Mouse (Mus musculus): ENCODE measurements around the gene Clta.

Clta gene

DNA sequence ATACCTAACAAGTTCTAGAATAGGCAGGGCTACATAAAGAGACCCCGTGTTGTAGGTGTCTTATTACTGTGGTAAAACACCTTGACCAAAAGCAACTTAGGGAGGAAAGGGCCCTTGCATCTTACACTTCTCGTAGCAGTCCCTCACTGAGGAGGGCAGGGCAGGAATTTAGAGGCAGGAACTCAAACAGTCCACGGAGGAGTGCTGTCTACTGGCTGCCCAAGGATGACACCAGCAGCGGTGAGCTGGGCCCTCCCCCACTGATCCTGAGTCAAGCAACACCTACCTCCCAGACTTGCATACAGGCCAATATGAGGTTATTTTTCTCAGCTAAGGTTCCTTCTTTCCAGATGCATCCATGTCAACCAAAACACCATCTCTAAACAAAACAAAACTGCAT, 24.0 kb upstream of the Clta start:
- DNase-seq (ENCODE audit: low spot score in 2 of 2) = no peak

DNA sequence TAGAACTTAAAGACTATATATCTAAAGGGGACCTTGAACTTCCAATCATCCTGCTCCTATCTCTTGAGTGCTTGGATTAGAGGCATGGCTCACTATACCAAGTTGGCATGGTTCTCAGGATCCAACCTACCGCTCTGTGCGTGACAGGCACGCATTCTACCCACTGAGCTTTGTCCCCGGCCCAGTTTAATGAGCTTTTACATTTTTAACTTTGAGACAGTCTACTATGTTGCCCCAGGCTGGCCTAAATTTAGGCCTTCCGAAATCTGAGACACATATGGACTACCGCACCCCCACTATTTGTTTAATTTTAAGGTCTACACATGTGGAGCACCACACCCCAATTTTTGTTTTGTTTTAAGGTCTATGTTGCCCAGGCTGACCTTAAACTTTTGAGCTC, 23.4 kb upstream of the Clta start:
- DNase-seq (ENCODE audit: low spot score in 2 of 2) = no peak

- no peak for DNase-seq (ENCODE audit: low spot score in 2 of 2)
Measured at GRCm38 (mm10) chr4:43981251-43981650, 23.0 kb upstream of the Clta start.

GRCm38 (mm10) chr4:43982053-43982732, 22.1 kb upstream of the Clta start:
- DNase-seq (ENCODE audit: low spot score in 2 of 2) = peak; percentile 93 to 96

DNA sequence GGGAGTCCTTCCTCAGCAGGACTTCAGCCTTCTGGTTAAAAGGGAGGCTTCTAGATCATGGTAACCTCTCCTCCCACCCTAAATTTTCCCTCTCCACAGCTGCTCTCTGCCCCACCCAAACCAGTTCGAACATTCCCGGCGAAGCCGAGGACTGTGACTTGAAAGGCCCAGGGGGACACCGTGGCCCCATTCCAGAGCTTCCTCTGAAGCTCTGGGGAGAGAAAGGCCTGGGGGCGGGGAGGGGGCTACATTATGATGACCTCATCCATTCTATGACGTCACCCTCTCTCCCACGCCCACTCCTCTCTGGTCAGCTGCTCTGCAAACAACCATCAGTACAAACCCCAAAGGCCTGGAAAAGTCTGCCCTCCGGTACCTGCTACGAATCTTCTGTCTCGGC, 21.1 kb upstream of the Clta start, which contains the start of gene Ccin:
Ccin (plus strand) TSS at position 303 of the 400 bp plus-strand sequence.
- no peak for DNase-seq (ENCODE audit: low spot score in 2 of 2)

DNA sequence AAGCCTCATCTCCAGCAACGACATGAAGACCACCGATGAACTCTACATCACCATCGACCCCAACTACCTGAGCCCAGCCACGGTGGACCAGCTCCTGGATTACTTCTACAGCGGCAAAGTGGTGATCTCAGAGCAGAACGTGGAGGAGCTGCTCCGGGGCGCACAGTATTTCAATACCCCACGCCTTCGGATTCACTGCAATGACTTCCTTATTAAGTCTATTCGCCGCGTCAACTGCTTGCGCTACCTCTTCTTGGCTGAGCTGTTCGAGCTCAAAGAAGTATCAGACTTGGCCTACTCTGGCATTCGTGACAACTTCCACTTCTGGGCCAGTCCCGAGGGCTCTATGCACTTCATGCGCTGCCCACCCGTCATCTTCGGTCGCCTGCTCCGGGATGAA, 20.5 kb upstream of the Clta start:
- DNase-seq (ENCODE audit: low spot score in 2 of 2) = no peak

GRCm38 (mm10) chr4:43984326-43984725, 19.9 kb upstream of the Clta start:
- no peak for DNase-seq (ENCODE audit: low spot score in 2 of 2)

GRCm38 (mm10) chr4:43988976-43989375, 15.3 kb upstream of the Clta start:
- DNase-seq (ENCODE audit: low spot score in 2 of 2) = no peak

DNA sequence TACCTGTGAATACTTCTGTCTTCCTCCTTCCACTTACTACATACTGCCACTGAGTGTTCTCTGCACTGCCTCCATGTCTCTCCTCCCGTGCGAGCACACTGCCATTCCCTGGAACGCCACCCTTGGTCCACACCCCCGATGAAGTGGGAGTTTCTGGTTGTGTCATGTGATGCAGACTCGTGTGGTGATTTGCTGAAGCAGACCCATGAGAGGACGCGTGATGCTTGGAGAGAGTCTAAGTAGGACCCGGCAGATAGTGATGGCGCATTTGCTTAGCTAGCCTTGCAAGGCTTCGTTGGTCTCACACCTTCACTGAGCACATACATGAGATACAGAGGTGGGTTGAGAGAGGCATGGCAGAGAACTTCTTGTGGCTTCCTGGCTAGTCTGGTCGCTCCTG, 11.2 kb upstream of the Clta start:
- no peak for DNase-seq (ENCODE audit: low spot score in 2 of 2)

DNA sequence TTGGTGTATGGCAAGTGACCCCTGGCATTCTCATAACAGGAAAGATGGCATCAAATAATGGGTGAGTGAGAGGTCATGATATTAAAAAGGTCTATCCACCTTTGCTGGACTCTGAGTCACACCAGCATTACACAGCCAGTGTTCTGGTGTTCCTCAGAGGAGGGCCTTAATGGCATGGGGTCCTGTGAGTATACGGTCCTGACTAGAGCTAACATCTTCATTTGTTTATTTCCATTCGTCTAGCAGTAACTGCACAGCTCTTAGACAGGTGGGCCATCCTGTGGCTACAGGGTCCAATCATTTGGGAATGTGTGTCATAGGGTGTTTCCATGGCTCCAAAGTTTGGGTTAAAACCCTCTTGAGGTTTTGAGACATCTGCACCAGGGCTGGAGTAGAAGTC, 9.9 kb upstream of the Clta start:
- DNase-seq (ENCODE audit: low spot score in 2 of 2) = no peak

DNA sequence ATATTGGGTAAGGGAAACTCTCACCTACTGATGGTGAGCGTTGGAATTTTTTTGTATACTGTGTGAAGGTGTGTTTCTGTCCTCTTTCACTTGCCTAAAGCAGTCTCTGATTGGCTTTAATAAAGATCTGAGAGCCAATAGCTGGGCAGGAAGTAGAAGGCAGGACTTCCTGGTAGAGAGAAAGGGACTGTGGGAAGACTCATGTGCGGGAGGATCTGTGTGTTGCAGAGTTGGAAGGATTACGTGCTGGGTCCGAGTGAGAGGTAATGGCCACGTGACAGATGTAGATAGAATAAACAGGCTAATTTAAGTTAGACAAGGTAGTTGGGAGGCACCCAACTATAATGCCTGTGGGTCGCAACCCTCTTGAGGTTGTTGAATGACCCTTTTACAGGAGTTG, 630 bp upstream of the Clta start:
- DNase-seq (ENCODE audit: low spot score in 2 of 2) = no peak

DNA sequence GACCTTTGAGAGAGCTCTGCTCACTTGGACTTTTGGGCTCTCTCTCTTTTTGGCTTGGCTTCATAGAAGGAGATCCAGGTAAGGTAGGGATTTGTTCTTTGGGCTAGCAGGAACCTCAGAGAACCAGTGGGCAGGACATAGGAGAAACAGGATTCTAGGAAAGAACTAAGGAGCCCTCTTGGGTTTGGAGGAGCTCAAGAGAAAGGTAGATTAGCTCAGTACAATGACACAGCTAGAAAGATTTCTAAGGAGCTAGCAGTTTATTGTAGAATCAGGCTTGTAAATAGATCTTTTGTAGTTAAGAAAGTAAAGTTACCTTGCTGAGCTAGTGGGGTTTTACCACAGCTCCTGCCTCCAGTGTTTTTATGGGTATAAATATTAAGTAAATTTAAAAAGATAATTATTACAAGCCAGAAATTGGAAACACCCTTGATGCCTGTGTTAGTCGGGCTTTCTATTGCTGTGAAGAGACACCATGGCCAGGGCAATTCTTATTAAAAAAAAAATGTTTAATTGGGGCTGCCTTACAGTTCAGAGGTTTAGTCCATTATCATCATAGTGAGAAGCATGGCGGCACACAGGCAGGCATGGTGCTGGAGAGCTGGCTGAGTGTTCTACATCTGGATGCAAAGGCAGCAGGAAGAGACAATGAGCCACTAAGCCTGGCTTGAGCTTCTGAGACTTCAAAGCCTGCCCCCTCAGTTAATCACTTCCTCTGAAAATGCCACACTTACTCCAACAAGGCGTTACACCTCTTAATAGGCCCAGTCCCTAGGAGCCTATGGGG, 564 bp downstream of the Clta start:
- DNase-seq (ENCODE audit: low spot score in 2 of 2) = no peak

GRCm38 (mm10) chr4:44010176-44010575, 5.9 kb downstream of the Clta start:
- no peak for DNase-seq (ENCODE audit: low spot score in 2 of 2)

GRCm38 (mm10) chr4:44010893-44011292, 6.6 kb downstream of the Clta start:
- no peak for DNase-seq (ENCODE audit: low spot score in 2 of 2)

DNA sequence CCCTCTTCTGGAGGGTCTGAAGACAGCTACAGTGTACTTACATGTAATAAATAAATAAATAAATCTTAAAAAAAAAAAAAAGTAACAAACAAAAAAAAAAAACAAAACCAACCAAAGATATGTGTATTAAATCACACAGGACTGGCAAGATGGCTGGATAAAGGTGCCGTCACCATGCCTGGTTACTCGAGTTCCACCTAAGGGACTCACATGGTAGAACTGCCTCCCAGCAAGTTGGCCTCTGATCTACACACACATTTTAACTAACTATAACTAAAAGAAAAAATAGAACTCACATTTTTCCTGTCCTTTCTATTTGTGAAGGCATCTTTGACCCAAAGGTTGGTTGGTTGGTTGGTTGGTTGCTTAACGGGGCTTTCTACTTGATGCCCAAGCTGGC, 7.5 kb downstream of the Clta start:
- no peak for DNase-seq (ENCODE audit: low spot score in 2 of 2)

- peak; percentile 96 to 98 for DNase-seq (ENCODE audit: low spot score in 2 of 2)
Measured at GRCm38 (mm10) chr4:44012376-44013367, 8.4 kb downstream of the Clta start.

DNA sequence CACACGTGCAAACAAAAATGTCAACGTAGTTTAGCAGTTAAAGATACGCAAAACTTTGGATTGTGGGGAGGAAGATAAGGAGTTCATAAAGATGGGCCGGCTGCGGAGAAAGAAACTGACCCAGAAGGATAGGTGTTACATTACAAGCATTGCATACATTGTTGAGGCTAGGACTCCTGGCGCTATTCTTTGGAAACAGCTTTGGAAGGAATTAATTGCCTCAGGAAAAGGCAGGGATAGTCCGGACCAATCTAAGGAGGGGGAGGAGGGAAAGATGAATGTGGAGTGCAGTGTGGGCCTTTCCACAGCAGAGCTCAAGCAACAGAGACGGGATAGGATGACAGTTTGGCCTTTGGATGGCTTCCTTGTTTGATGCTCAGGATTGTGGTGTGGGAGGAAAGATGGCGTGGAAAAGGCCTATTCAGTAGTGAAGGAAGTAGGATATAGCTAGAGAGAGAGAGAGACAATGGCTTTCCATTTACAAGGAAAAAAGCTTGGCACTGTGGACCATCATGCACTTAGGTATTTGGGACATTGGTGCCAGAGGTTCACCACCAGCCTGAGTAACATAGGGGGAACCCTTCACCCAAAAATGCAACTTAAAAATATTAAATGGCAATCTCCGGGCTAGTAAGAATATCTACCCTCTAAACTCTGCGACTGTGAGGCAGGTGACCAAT, 9.3 kb downstream of the Clta start:
- DNase-seq (ENCODE audit: low spot score in 2 of 2) = no peak

GRCm38 (mm10) chr4:44016071-44016470, 11.8 kb downstream of the Clta start:
- DNase-seq (ENCODE audit: low spot score in 2 of 2) = no peak

- DNase-seq (ENCODE audit: low spot score in 2 of 2) = no peak
Measured at GRCm38 (mm10) chr4:44016791-44017190, 12.5 kb downstream of the Clta start.

DNA sequence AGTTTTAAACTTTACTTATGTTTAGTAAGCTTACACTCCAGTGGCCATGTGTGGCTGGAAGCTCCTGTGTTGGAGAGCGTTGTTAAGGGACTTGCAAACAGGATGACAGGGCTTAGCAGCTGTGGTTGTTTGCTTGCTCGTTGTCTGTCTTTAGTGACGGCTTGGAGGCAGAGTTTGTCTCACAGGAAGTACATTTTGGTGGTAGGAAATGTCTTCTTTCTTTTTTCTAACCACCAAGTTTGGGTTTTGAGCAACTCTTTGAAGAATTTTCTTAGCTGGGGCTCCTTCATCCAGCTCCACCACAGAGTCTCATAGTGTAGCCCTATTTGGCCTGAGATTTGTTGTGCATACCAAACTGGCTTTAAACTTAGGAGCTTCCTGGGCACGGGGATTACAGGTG, 18.1 kb downstream of the Clta start:
- peak in 1 of 2 experiments; percentile 4 for DNase-seq (ENCODE audit: low spot score in 2 of 2)

- peak in 1 of 2 experiments; percentile 17 for DNase-seq (ENCODE audit: low spot score in 2 of 2)
Measured at GRCm38 (mm10) chr4:44022766-44023165, 18.5 kb downstream of the Clta start.

Data from right cerebral cortex, postnatal 10 days (tissue).